7 mouse cellular contexts compared by ENCODE assay signal in the genomic region with DNA sequence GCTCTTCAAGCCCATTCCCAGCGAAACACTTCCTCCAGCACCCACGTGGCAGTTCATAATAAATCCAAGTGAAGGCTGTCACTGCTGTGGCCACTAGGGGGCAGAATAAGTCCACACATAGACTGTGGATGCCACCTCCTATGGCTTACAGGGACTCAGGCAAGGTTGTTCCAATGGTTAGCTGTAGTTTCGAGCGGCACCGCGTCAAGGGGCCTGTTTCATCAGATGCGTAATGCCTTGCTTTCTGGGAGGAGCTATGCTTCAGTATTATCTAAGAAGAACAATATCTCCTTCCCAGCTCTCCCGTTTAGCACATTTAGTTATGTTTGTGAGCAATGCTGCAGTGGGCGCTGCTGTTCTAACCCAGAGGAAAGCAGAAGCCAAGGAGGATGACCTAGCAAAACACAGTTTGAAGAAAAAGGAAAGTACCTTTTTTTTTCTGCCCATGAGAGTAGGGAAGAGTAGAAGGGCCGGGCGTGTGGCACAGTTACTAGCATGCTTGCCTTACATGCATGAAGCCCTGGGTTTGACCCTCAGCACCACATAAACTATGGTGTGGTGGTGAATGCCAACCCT. TPM values are rescaled to one million over a fixed set of nuclear protein-coding genes. Genes with fewer than 3 reads are reported as not detected.
A peak's percentile ranks its signal among the peaks of the same experiment; 100 is the strongest.
DNase-seq lines count a peak whose midpoint lies in the region; ATAC-seq lines count a peak whose summit lies in the region.

No protein-coding gene starts in this region.

- no peaks in the 10 kb centered on the region for H3K9me3 ChIP-seq in intestine, embryonic 15.5 days
- H3K9me3 ChIP-seq in midbrain, embryonic 10.5 days (replicated peaks), result no peaks in the 10 kb centered on the region

- H3K4me1 ChIP-seq in intestine, embryonic 15.5 days (replicated peaks), result no peaks in the 10 kb centered on the region
- peaks cover 14% of the 10 kb centered on the region for H3K4me1 ChIP-seq in midbrain, embryonic 10.5 days

- WGBS in intestine, embryonic 15.5 days, result 6% methylated on average over 11 of the region's 11 CpGs
- 16% methylated on average over 11 of the region's 11 CpGs for WGBS in midbrain, embryonic 10.5 days

- ATAC-seq in intestine, embryonic 15.5 days, result peak; percentile 95

- no peaks in the 10 kb centered on the region for H3K36me3 ChIP-seq in intestine, embryonic 15.5 days
- H3K36me3 ChIP-seq in midbrain, embryonic 10.5 days, result no peaks in the 10 kb centered on the region

- intact Hi-C loops in gastrocnemius, postnatal 36 days (cut with DNase I), result loop anchor here (2.0 to 5.0 kb wide), 4 partner anchors 55 to 160 kb away; partner anchors contain the start of genes 1700003E16Rik, Aup1, Ccdc142 and Gm42688
- intact Hi-C loops in left cerebral cortex, postnatal 25 days (cut with DNase I), result loop anchor here (1.0 to 2.0 kb wide), 4 partner anchors 57 to 162 kb away; partner anchors contain the start of genes Aup1, Ccdc142 and Gm42688

- H3K4me3 ChIP-seq in intestine, embryonic 15.5 days (replicated peaks), result no peak overlapping the region
- H3K4me3 ChIP-seq in midbrain, embryonic 10.5 days, result peak overlapping the region; percentile 26; the same call in 1 of the 2 replicates

- H3K4me2 ChIP-seq in intestine, embryonic 15.5 days (replicated peaks), result peak overlapping the region; percentile 48

- peak overlapping the region; percentile 19 for H3K27ac ChIP-seq in intestine, embryonic 15.5 days
- H3K27ac ChIP-seq in midbrain, embryonic 10.5 days (replicated peaks), result no peak overlapping the region; the same call in 1 of the 2 replicates

- DNase-seq in adrenal gland, adult 2 months, result peak; percentile 93
- DNase-seq in embryo, embryonic 11.5 days (ENCODE audit: low read depth, low spot score), result peak; percentile 91
- peak; percentile 87 to 88 for DNase-seq in gastrocnemius, postnatal 36 days
- peak; percentile 94 to 97 for DNase-seq in left cerebral cortex, postnatal 25 days (ENCODE audit: low spot score in 2 of 2)
- peak; percentile 91 for DNase-seq in midbrain, embryonic 10.5 days (ENCODE audit: low spot score)
- DNase-seq in right cerebral cortex, postnatal 4 days, result peak; percentile 83

- no peak overlapping the region for H3K9ac ChIP-seq in intestine, embryonic 15.5 days

- no peaks in the 10 kb centered on the region for H3K27me3 ChIP-seq in intestine, embryonic 15.5 days (replicated peaks)
- peaks cover 21% of the 10 kb centered on the region for H3K27me3 ChIP-seq in midbrain, embryonic 10.5 days (ENCODE audit: low read depth, poor library complexity, severe bottlenecking)

RNA-seq across cellular contexts. Expression of gene Dok1, which starts 36.4 kb away (rescaled TPM):
- total RNA-seq in adrenal gland, adult 2 months (2021), result 10 to 100 TPM in 1 of 2 experiments, 1 to 10 TPM in 1; 7.5 to 13.5 TPM
- 7.9 and 11.7 TPM in 2 replicates for polyA plus RNA-seq in adrenal gland, adult 2 months (2012; rRNA removed)
- 1 to 10 TPM; 2.4 to 2.5 TPM for total RNA-seq in gastrocnemius, postnatal 36 days (2021)
- polyA plus RNA-seq in intestine, embryonic 15.5 days (2015; fragmentation: Nextera tagmentation; extraction: Ambion mirVana), result 9.7 and 9.8 TPM in 2 replicates
- total RNA-seq in left cerebral cortex, postnatal 25 days (2021), result 1 to 10 TPM; 1.1 to 1.6 TPM
- 8.8 and 9.9 TPM in 2 replicates for polyA plus RNA-seq in midbrain, embryonic 10.5 days (2016; fragmentation: Nextera tagmentation; extraction: Ambion mirVana)

RNA-seq across cellular contexts. Expression of gene Loxl3, which starts 37.1 kb away (rescaled TPM):
- 1 to 10 TPM; 1.1 to 3.5 TPM for total RNA-seq in adrenal gland, adult 2 months (2021)
- 2.8 and 2.9 TPM in 2 replicates for polyA plus RNA-seq in adrenal gland, adult 2 months (2012; rRNA removed)
- 1 to 10 TPM; 2.9 to 3.1 TPM for total RNA-seq in gastrocnemius, postnatal 36 days (2021)
- polyA plus RNA-seq in intestine, embryonic 15.5 days (2015; fragmentation: Nextera tagmentation; extraction: Ambion mirVana), result 12.7 and 14.2 TPM in 2 replicates
- total RNA-seq in left cerebral cortex, postnatal 25 days (2021), result 1 to 10 TPM; 1.9 to 2.7 TPM
- polyA plus RNA-seq in midbrain, embryonic 10.5 days (2016; fragmentation: Nextera tagmentation; extraction: Ambion mirVana), result 7.9 and 9.3 TPM in 2 replicates

RNA-seq across cellular contexts. Expression of gene M1ap, which starts 50.1 kb away (rescaled TPM):
- not detected for total RNA-seq in adrenal gland, adult 2 months (2021)
- polyA plus RNA-seq in adrenal gland, adult 2 months (2012; rRNA removed), result 0.07 TPM in 1 of 2 replicates, not detected in the other
- total RNA-seq in gastrocnemius, postnatal 36 days (2021), result not detected
- polyA plus RNA-seq in intestine, embryonic 15.5 days (2015; fragmentation: Nextera tagmentation; extraction: Ambion mirVana), result 0.26 and 0.78 TPM in 2 replicates
- total RNA-seq in left cerebral cortex, postnatal 25 days (2021), result not detected
- 0.09 and 0.23 TPM in 2 replicates for polyA plus RNA-seq in midbrain, embryonic 10.5 days (2016; fragmentation: Nextera tagmentation; extraction: Ambion mirVana)

RNA-seq across cellular contexts. Expression of gene Sema4f, which starts 57.3 kb away (rescaled TPM):
- total RNA-seq in adrenal gland, adult 2 months (2021), result 1 to 10 TPM in 1 of 2 experiments, under 1 TPM in 1; 0.52 to 1.2 TPM
- polyA plus RNA-seq in adrenal gland, adult 2 months (2012; rRNA removed), result 1.1 and 1.3 TPM in 2 replicates
- total RNA-seq in gastrocnemius, postnatal 36 days (2021), result under 1 TPM; 0.10 to 0.15 TPM
- polyA plus RNA-seq in intestine, embryonic 15.5 days (2015; fragmentation: Nextera tagmentation; extraction: Ambion mirVana), result 1.5 and 1.7 TPM in 2 replicates
- 10 to 100 TPM; 37.5 to 40.6 TPM for total RNA-seq in left cerebral cortex, postnatal 25 days (2021)
- 2.0 and 2.4 TPM in 2 replicates for polyA plus RNA-seq in midbrain, embryonic 10.5 days (2016; fragmentation: Nextera tagmentation; extraction: Ambion mirVana)

RNA-seq across cellular contexts. Expression of gene Aup1, which starts 57.5 kb away (rescaled TPM):
- total RNA-seq in adrenal gland, adult 2 months (2021), result 100 to 1,000 TPM; 174 to 228 TPM
- 1,190 and 1,486 TPM in 2 replicates for polyA plus RNA-seq in adrenal gland, adult 2 months (2012; rRNA removed)
- total RNA-seq in gastrocnemius, postnatal 36 days (2021), result 10 to 100 TPM; 82.8 to 88.8 TPM
- 212 and 228 TPM in 2 replicates for polyA plus RNA-seq in intestine, embryonic 15.5 days (2015; fragmentation: Nextera tagmentation; extraction: Ambion mirVana)
- 100 to 1,000 TPM; 100 to 114 TPM for total RNA-seq in left cerebral cortex, postnatal 25 days (2021)
- polyA plus RNA-seq in midbrain, embryonic 10.5 days (2016; fragmentation: Nextera tagmentation; extraction: Ambion mirVana), result 162 and 175 TPM in 2 replicates
